Mouse (Mus musculus) testis, adult 2 months (tissue): ENCODE measurements around the gene Rin3. TPM values are rescaled to one million over a fixed set of nuclear protein-coding genes. Genes with fewer than 3 reads are reported as not detected.

ENCODE experiments used
- H3K27ac ChIP-seq: fragments of 200-500 bp; 2 replicates; pipeline ENCODE4 v1.5.1; 2012; ENCODE audit warnings: low read depth, low read length; ENCODE audit not compliant: control insufficient read depth, insufficient read depth
- H3K27me3 ChIP-seq: fragments of 200-500 bp; 2 replicates; pipeline ENCODE4 v1.6.1; 2012; ENCODE audit warnings: mild to moderate bottlenecking, low read length, moderate library complexity; ENCODE audit not compliant: control insufficient read depth, insufficient read depth
- H3K36me3 ChIP-seq: fragments of 200-500 bp; 2 replicates; pipeline ENCODE4 v1.6.1; 2012; ENCODE audit warnings: mild to moderate bottlenecking, low read length; ENCODE audit not compliant: control insufficient read depth, insufficient read depth
- H3K4me1 ChIP-seq: fragments of 200-500 bp; 2 replicates; pipeline ENCODE4 v1.6.1; 2012; ENCODE audit warnings: low read length; ENCODE audit not compliant: control insufficient read depth, insufficient read depth
- H3K4me3 ChIP-seq: fragments of 200-500 bp; 2 replicates; pipeline ENCODE4 v1.5.1; 2012; ENCODE audit warnings: low read depth, mild to moderate bottlenecking, low read length, moderate library complexity, mixed read lengths; ENCODE audit not compliant: control insufficient read depth
- CTCF ChIP-seq: fragments of 200-500 bp; IDR thresholded peaks from 2 replicates; pipeline ENCODE4 v1.5.1; 2012; ENCODE audit warnings: low read depth, mild to moderate bottlenecking, inconsistent platforms, low read length, moderate library complexity; ENCODE audit not compliant: control insufficient read depth, insufficient read depth, insufficient replicate concordance
- POLR2A ChIP-seq: fragments of 200-500 bp; IDR thresholded peaks from 2 replicates; pipeline ENCODE4 v1.6.1; 2012; ENCODE audit warnings: low read depth, mild to moderate bottlenecking, inconsistent platforms, low read length, moderate library complexity; ENCODE audit not compliant: control insufficient read depth
- polyA plus RNA-seq: library from polyadenylated mRNA; depleted of rRNA; stranded (reverse); fragments of >200 nt; gene quantifications from 2 replicates; pipeline ENCODE4 v1.2.3, GENCODE M21; 2012

The Rin3 gene
- polyA plus RNA-seq, 1 experiment, result 2.4 TPM

GRCm38 (mm10) chr12:102383288-102383687 is 100.4 kb downstream of the Rin3 start:
- Histone ChIP-seq H3K4me1 (no peaks in the 10 kb centered on the region), H3K27ac (no peak overlapping the region), H3K27me3 (no peaks in the 10 kb centered on the region), H3K4me3 (no peak overlapping the region), H3K36me3 (no peaks in the 10 kb centered on the region)
- TF ChIP-seq POLR2A (no peak), CTCF (no peak)

- Histone ChIP-seq H3K4me1 (no peaks in the 10 kb centered on the region; the same call in 1 of the 2 replicates), H3K36me3 (no peaks in the 10 kb centered on the region), H3K27me3 (no peaks in the 10 kb centered on the region), H3K4me3 (no peak overlapping the region), H3K27ac (no peak overlapping the region)
- TF ChIP-seq CTCF (no peak), POLR2A (no peak)
These were observed 102.0 kb downstream of the Rin3 start for GRCm38 (mm10) chr12:102384819-102385218.

GRCm38 (mm10) chr12:102387219-102387917 is 104.5 kb downstream of the Rin3 start:
- Histone ChIP-seq H3K36me3 (no peaks in the 10 kb centered on the region), H3K27me3 (no peaks in the 10 kb centered on the region), H3K4me1 (no peaks in the 10 kb centered on the region; the same call in 1 of the 2 replicates), H3K4me3 (no peak overlapping the region), H3K27ac (no peak overlapping the region)
- TF ChIP-seq POLR2A, result no peak
- peak; percentile 97 for TF ChIP-seq CTCF

GRCm38 (mm10) chr12:102390042-102390441 is 107.2 kb downstream of the Rin3 start:
- TF ChIP-seq CTCF (no peak), POLR2A (no peak)
- H3K27ac ChIP-seq, result no peak overlapping the region
- no peaks in the 10 kb centered on the region for H3K27me3 ChIP-seq
- no peaks in the 10 kb centered on the region for H3K36me3 ChIP-seq
- peak overlapping the region; percentile 12; the same call in 1 of the 2 replicates for H3K4me3 ChIP-seq
- H3K4me1 ChIP-seq, result no peaks in the 10 kb centered on the region; the same call in 1 of the 2 replicates

- Histone ChIP-seq H3K36me3 (no peaks in the 10 kb centered on the region), H3K4me3 (no peak overlapping the region), H3K27me3 (no peaks in the 10 kb centered on the region), H3K4me1 (peaks cover under 1% of the 10 kb centered on the region; the same call in 1 of the 2 replicates), H3K27ac (no peak overlapping the region)
- TF ChIP-seq POLR2A (no peak), CTCF (no peak)
These were observed 108.3 kb downstream of the Rin3 start for GRCm38 (mm10) chr12:102391109-102391508.

- TF ChIP-seq CTCF (peak; percentile 34; the same call in 1 of the 2 replicates), POLR2A (no peak)
- Histone ChIP-seq H3K27me3 (no peaks in the 10 kb centered on the region), H3K36me3 (no peaks in the 10 kb centered on the region), H3K4me3 (no peak overlapping the region), H3K27ac (no peak overlapping the region), H3K4me1 (peaks cover 2% of the 10 kb centered on the region; the same call in 1 of the 2 replicates)
These were observed 109.1 kb downstream of the Rin3 start for GRCm38 (mm10) chr12:102391982-102392381.

GRCm38 (mm10) chr12:102394496-102394895 is 111.6 kb downstream of the Rin3 start:
- no peak overlapping the region for H3K27ac ChIP-seq
- TF ChIP-seq CTCF, result no peak
- no peak for TF ChIP-seq POLR2A
- no peaks in the 10 kb centered on the region for H3K27me3 ChIP-seq
- no peaks in the 10 kb centered on the region for H3K36me3 ChIP-seq
- no peak overlapping the region for H3K4me3 ChIP-seq
- H3K4me1 ChIP-seq, result peaks cover 2% of the 10 kb centered on the region; the same call in 1 of the 2 replicates
